8 mouse cellular contexts compared by ENCODE assay signal in genomic region chr12:111039771-111040530, GRCm38 (mm10). TPM values are rescaled to one million over a fixed set of nuclear protein-coding genes. Genes with fewer than 3 reads are reported as not detected.
DNase-seq lines count a peak whose midpoint lies in the region; ATAC-seq and TF ChIP-seq lines count a peak whose summit lies in the region.

No protein-coding gene starts in this region.

- peak overlapping the region; percentile 85 for H3K9ac ChIP-seq in forebrain, embryonic 15.5 days (replicated peaks)
- H3K9ac ChIP-seq in hindbrain, embryonic 13.5 days, result peak overlapping the region; percentile 88
- peak overlapping the region; percentile 94 for H3K9ac ChIP-seq in midbrain, embryonic 12.5 days (replicated peaks)

- H3K4me2 ChIP-seq in forebrain, embryonic 15.5 days (replicated peaks), result peak overlapping the region; percentile 83
- peak overlapping the region; percentile 96 for H3K4me2 ChIP-seq in hindbrain, embryonic 13.5 days
- peak overlapping the region; percentile 93 for H3K4me2 ChIP-seq in midbrain, embryonic 12.5 days (replicated peaks)

- WGBS in forebrain, embryonic 15.5 days, result under 1% methylated on average over 64 of the region's 65 CpGs
- WGBS in hindbrain, embryonic 13.5 days, result under 1% methylated on average over 62 of the region's 65 CpGs
- under 1% methylated on average over 59 of the region's 65 CpGs for WGBS in midbrain, embryonic 12.5 days

- H3K4me3 ChIP-seq in G1E (ENCODE audit: low read depth, low read length), result peak overlapping the region; percentile 87
- peak overlapping the region; percentile 80 for H3K4me3 ChIP-seq in forebrain, embryonic 15.5 days
- peak overlapping the region; percentile 99 for H3K4me3 ChIP-seq in hindbrain, embryonic 13.5 days
- peak overlapping the region; percentile 93 for H3K4me3 ChIP-seq in midbrain, embryonic 12.5 days

- intact Hi-C loops in left cerebral cortex, postnatal 4 days (cut with DNase I), result no loop called here

- no peak for TF ChIP-seq CTCF in G1E (IDR thresholded peaks at IDR 0.05; ENCODE audit: low read depth, low read length)

- peaks cover 69% of the 10 kb centered on the region for H3K4me1 ChIP-seq in G1E (ENCODE audit: insufficient read depth, low read depth, low read length)
- peaks cover 20% of the 10 kb centered on the region for H3K4me1 ChIP-seq in forebrain, embryonic 15.5 days
- H3K4me1 ChIP-seq in hindbrain, embryonic 13.5 days (replicated peaks), result peaks cover 29% of the 10 kb centered on the region
- H3K4me1 ChIP-seq in midbrain, embryonic 12.5 days, result peaks cover 18% of the 10 kb centered on the region

- no peak for DNase-seq in G1E (ENCODE audit: low spot score)
- peak; percentile 20 for DNase-seq in brain, adult 2 months (ENCODE audit: low read depth, low spot score)
- peak; percentile 41 for DNase-seq in left cerebral cortex, postnatal 4 days
- peak; percentile 40 to 55 for DNase-seq in spleen, adult 18-20 months

- peak overlapping the region; percentile 99 for H3K27ac ChIP-seq in forebrain, embryonic 15.5 days (replicated peaks)
- peak overlapping the region; percentile 95 for H3K27ac ChIP-seq in hindbrain, embryonic 13.5 days
- H3K27ac ChIP-seq in midbrain, embryonic 12.5 days (replicated peaks), result peak overlapping the region; percentile 99

- no peak for ATAC-seq in G1E (ENCODE audit: extremely low read depth, insufficient number of reproducible peaks, low FRiP score, poor library complexity, severe bottlenecking)
- no peak for ATAC-seq in forebrain, embryonic 15.5 days (replicated peaks)
- no peak for ATAC-seq in hindbrain, embryonic 13.5 days (ENCODE audit: low FRiP score)
- no peak for ATAC-seq in midbrain, embryonic 12.5 days (ENCODE audit: low FRiP score, low read depth)
- ATAC-seq in megakaryocyte progenitor cell, adult 5-6 weeks (replicated peaks; ENCODE audit: poor library complexity), result no peak

- no peaks in the 10 kb centered on the region for H3K27me3 ChIP-seq in G1E (ENCODE audit: insufficient read depth, low read length)
- H3K27me3 ChIP-seq in forebrain, embryonic 15.5 days, result no peaks in the 10 kb centered on the region
- no peaks in the 10 kb centered on the region for H3K27me3 ChIP-seq in hindbrain, embryonic 13.5 days
- no peaks in the 10 kb centered on the region for H3K27me3 ChIP-seq in midbrain, embryonic 12.5 days

- H3K9me3 ChIP-seq in G1E (replicated peaks), result no peaks in the 10 kb centered on the region
- no peaks in the 10 kb centered on the region for H3K9me3 ChIP-seq in forebrain, embryonic 15.5 days
- no peaks in the 10 kb centered on the region for H3K9me3 ChIP-seq in hindbrain, embryonic 13.5 days
- H3K9me3 ChIP-seq in midbrain, embryonic 12.5 days, result 0 out of 2 replicates have a peak, but pooled peaks cover 2% of the 10 kb centered on the region

- H3K36me3 ChIP-seq in G1E (replicated peaks), result peaks cover 34% of the 10 kb centered on the region
- H3K36me3 ChIP-seq in forebrain, embryonic 15.5 days, result no peaks in the 10 kb centered on the region
- H3K36me3 ChIP-seq in hindbrain, embryonic 13.5 days, result peaks cover 4% of the 10 kb centered on the region
- H3K36me3 ChIP-seq in midbrain, embryonic 12.5 days, result peaks cover 12% of the 10 kb centered on the region

RNA-seq across cellular contexts. Expression of gene Rcor1, which starts 0.8 kb away (rescaled TPM):
- total RNA-seq in G1E (2014; fragmentation: Nextera tagmentation) (304 and 341 TPM in 2 replicates), G1E (2017) (104 and 125 TPM in 2 replicates)
- 84.4 and 93.1 TPM in 2 replicates for polyA plus RNA-seq in G1E (2012)
- 8.1 and 8.4 TPM in 2 replicates for polyA plus RNA-seq in forebrain, embryonic 15.5 days (2015; fragmentation: Nextera tagmentation; extraction: Ambion mirVana)
- polyA plus RNA-seq in hindbrain, embryonic 13.5 days (2015; fragmentation: Nextera tagmentation; extraction: Ambion mirVana), result 5.2 and 5.6 TPM in 2 replicates
- 10 to 100 TPM; 21.9 to 24.7 TPM for total RNA-seq in left cerebral cortex, postnatal 4 days (2021)
- 8.4 and 8.5 TPM in 2 replicates for polyA plus RNA-seq in midbrain, embryonic 12.5 days (2016; fragmentation: Nextera tagmentation; extraction: Ambion mirVana)
- 53.7 and 59.9 TPM in 2 replicates for total RNA-seq in megakaryocyte progenitor cell, adult 5-6 weeks (2015)
- 41.1 and 43.2 TPM in 2 replicates for total RNA-seq in megakaryocyte progenitor cell, adult 5-6 weeks (2017)
